Mouse (Mus musculus) heart, embryonic 10.5 days (tissue): ENCODE results near the gene Cd200r4. TPM values are rescaled to one million over a fixed set of nuclear protein-coding genes. Genes with fewer than 3 reads are reported as not detected.

ENCODE experiments used
- DNase-seq: peaks from one replicate; pipeline ENCODE4 v3.0.0-alpha.2; 2017; ENCODE audit warnings: low spot score
- H3K27ac ChIP-seq: fragments of 300-500 bp; sonication (generic); 2 replicates; pipeline ENCODE4 v1.5.1; 2016; ENCODE audit warnings: mild to moderate bottlenecking
- H3K27me3 ChIP-seq: fragments of 300-500 bp; sonication (generic); 2 replicates; pipeline ENCODE4 v1.6.1; 2016; ENCODE audit warnings: mild to moderate bottlenecking; ENCODE audit not compliant: poor library complexity, insufficient read depth, severe bottlenecking
- H3K36me3 ChIP-seq: fragments of 300-500 bp; sonication (generic); 2 replicates; pipeline ENCODE4 v1.6.1; 2016; ENCODE audit warnings: mild to moderate bottlenecking, moderate library complexity
- H3K4me1 ChIP-seq: fragments of 300-500 bp; sonication (generic); 2 replicates; pipeline ENCODE4 v1.6.1; 2016; ENCODE audit warnings: mild to moderate bottlenecking
- H3K4me3 ChIP-seq: fragments of 300-500 bp; sonication (generic); 2 replicates; pipeline ENCODE4 v1.5.1; 2016; ENCODE audit warnings: mild to moderate bottlenecking, moderate library complexity
- H3K9me3 ChIP-seq: fragments of 300-500 bp; sonication (generic); 2 replicates; pipeline ENCODE4 v1.6.1; 2016; ENCODE audit warnings: mild to moderate bottlenecking, moderate library complexity
- WGBS: fragments of 180-500 bp; shearing (Covaris S2); methylation state at CpG from one replicate; pipeline ENCODE4 v1.1.7; 2016; 5-methylcytosine and 5-hydroxymethylcytosine counted together
- polyA plus RNA-seq: library from polyadenylated mRNA; unstranded; fragments of >200 nt; fragmentation: Nextera tagmentation; extraction: Ambion mirVana; gene quantifications from 2 replicates; pipeline ENCODE4 v1.2.1, GENCODE M21; 2016

Gene Cd200r4
- 0.08 TPM in 1 of 2 replicates, not detected in the other for polyA plus RNA-seq

- no peaks in the 10 kb centered on the region for H3K9me3 ChIP-seq
- 0 out of 2 replicates have a peak, but pooled peaks cover 3% of the 10 kb centered on the region for H3K4me1 ChIP-seq
- DNase-seq: no peak
- H3K27me3 ChIP-seq: no peaks in the 10 kb centered on the region
- no peak within 1 kb of the TSS for H3K27ac ChIP-seq
- no peaks in the 10 kb centered on the region for H3K36me3 ChIP-seq
- WGBS: 85% methylated on average over 3 of the region's 3 CpGs
- no peak within 1 kb of the TSS for H3K4me3 ChIP-seq
These were observed at the start of gene Cd200r4 for GRCm38 (mm10) chr16:44811544-44811943. Gene Cd200r4, plus strand, starts transcription at chr16:44811733.

- Histone ChIP-seq H3K9me3 (no peaks in the 10 kb centered on the region), H3K27ac (no peak overlapping the region), H3K27me3 (no peaks in the 10 kb centered on the region), H3K36me3 (no peaks in the 10 kb centered on the region), H3K4me3 (no peak overlapping the region), H3K4me1 (no peaks in the 10 kb centered on the region)
- DNase-seq: no peak
- 60% methylated on average over 1 of the region's 1 CpGs for WGBS
These were observed 49.7 kb upstream of the Cd200r4 start for GRCm38 (mm10) chr16:44761811-44762210.

- H3K27ac ChIP-seq: no peak within 1 kb of the TSS
- H3K9me3 ChIP-seq: no peaks in the 10 kb centered on the region
- no peak for DNase-seq
- no peak within 1 kb of the TSS; the same call in 1 of the 2 replicates for H3K4me3 ChIP-seq
- no peaks in the 10 kb centered on the region for H3K4me1 ChIP-seq
- no peaks in the 10 kb centered on the region for H3K27me3 ChIP-seq
- 68% methylated on average over 22 of the region's 22 CpGs for WGBS
- no peaks in the 10 kb centered on the region for H3K36me3 ChIP-seq
These were observed 45.8 kb upstream of the Cd200r4 start, which contains the start of gene Cd200r1 for GRCm38 (mm10) chr16:44765555-44766319. Gene Cd200r1, plus strand, starts transcription at chr16:44765736.

GRCm38 (mm10) chr16:44766320-44766892, 45.1 kb upstream of the Cd200r4 start:
- DNase-seq: no peak
- Histone ChIP-seq H3K27ac (no peak overlapping the region), H3K9me3 (no peaks in the 10 kb centered on the region), H3K27me3 (no peaks in the 10 kb centered on the region), H3K4me3 (no peak overlapping the region), H3K36me3 (no peaks in the 10 kb centered on the region), H3K4me1 (no peaks in the 10 kb centered on the region)
- WGBS: 79% methylated on average over 9 of the region's 9 CpGs

- no peaks in the 10 kb centered on the region for H3K9me3 ChIP-seq
- no peaks in the 10 kb centered on the region for H3K4me1 ChIP-seq
- H3K36me3 ChIP-seq: no peaks in the 10 kb centered on the region
- H3K4me3 ChIP-seq: no peak overlapping the region
- WGBS: 88% methylated on average over 7 of the region's 7 CpGs
- no peak overlapping the region for H3K27ac ChIP-seq
- H3K27me3 ChIP-seq: no peaks in the 10 kb centered on the region
- no peak for DNase-seq
These were observed 44.0 kb upstream of the Cd200r4 start for GRCm38 (mm10) chr16:44767506-44767905.

- H3K36me3 ChIP-seq: no peaks in the 10 kb centered on the region
- DNase-seq: no peak
- no peaks in the 10 kb centered on the region for H3K4me1 ChIP-seq
- H3K27ac ChIP-seq: no peak overlapping the region
- H3K9me3 ChIP-seq: no peaks in the 10 kb centered on the region
- H3K4me3 ChIP-seq: no peak overlapping the region
- WGBS: 52% methylated on average over 2 of the region's 2 CpGs
- H3K27me3 ChIP-seq: no peaks in the 10 kb centered on the region
These were observed 43.6 kb upstream of the Cd200r4 start for GRCm38 (mm10) chr16:44767967-44768366.

GRCm38 (mm10) chr16:44772577-44772976, 39.0 kb upstream of the Cd200r4 start:
- no peaks in the 10 kb centered on the region for H3K36me3 ChIP-seq
- H3K4me1 ChIP-seq: no peaks in the 10 kb centered on the region
- H3K9me3 ChIP-seq: no peaks in the 10 kb centered on the region
- H3K27me3 ChIP-seq: no peaks in the 10 kb centered on the region
- H3K27ac ChIP-seq: no peak overlapping the region
- no peak for DNase-seq
- no peak overlapping the region for H3K4me3 ChIP-seq
- 73% methylated on average over 6 of the region's 6 CpGs for WGBS

- no peak for DNase-seq
- no peaks in the 10 kb centered on the region for H3K27me3 ChIP-seq
- WGBS: 72% methylated on average over 3 of the region's 3 CpGs
- H3K4me3 ChIP-seq: no peak overlapping the region
- no peaks in the 10 kb centered on the region for H3K36me3 ChIP-seq
- H3K9me3 ChIP-seq: no peaks in the 10 kb centered on the region
- no peaks in the 10 kb centered on the region for H3K4me1 ChIP-seq
- no peak overlapping the region for H3K27ac ChIP-seq
These were observed 37.9 kb upstream of the Cd200r4 start for GRCm38 (mm10) chr16:44773673-44774072.

- DNase-seq: no peak
- Histone ChIP-seq H3K27me3 (no peaks in the 10 kb centered on the region), H3K9me3 (no peaks in the 10 kb centered on the region), H3K36me3 (no peaks in the 10 kb centered on the region), H3K4me3 (no peak overlapping the region), H3K4me1 (no peaks in the 10 kb centered on the region), H3K27ac (no peak overlapping the region)
- 83% methylated on average over 6 of the region's 6 CpGs for WGBS
These were observed 37.3 kb upstream of the Cd200r4 start for GRCm38 (mm10) chr16:44774201-44774600.

- H3K9me3 ChIP-seq: no peaks in the 10 kb centered on the region
- no peaks in the 10 kb centered on the region for H3K27me3 ChIP-seq
- no peak for DNase-seq
- WGBS: 74% methylated on average over 17 of the region's 17 CpGs
- H3K4me3 ChIP-seq: no peak overlapping the region
- no peaks in the 10 kb centered on the region for H3K4me1 ChIP-seq
- no peak overlapping the region for H3K27ac ChIP-seq
- H3K36me3 ChIP-seq: no peaks in the 10 kb centered on the region
These were observed 32.9 kb upstream of the Cd200r4 start for GRCm38 (mm10) chr16:44778538-44779147.

- Histone ChIP-seq H3K27me3 (no peaks in the 10 kb centered on the region), H3K4me3 (no peak overlapping the region), H3K4me1 (no peaks in the 10 kb centered on the region), H3K36me3 (no peaks in the 10 kb centered on the region), H3K9me3 (no peaks in the 10 kb centered on the region), H3K27ac (no peak overlapping the region)
- no peak for DNase-seq
- 85% methylated on average over 5 of the region's 5 CpGs for WGBS
These were observed 32.0 kb upstream of the Cd200r4 start for GRCm38 (mm10) chr16:44779494-44779893.

- no peaks in the 10 kb centered on the region for H3K4me1 ChIP-seq
- H3K27ac ChIP-seq: no peak overlapping the region
- no peaks in the 10 kb centered on the region for H3K36me3 ChIP-seq
- WGBS: 66% methylated on average over 4 of the region's 4 CpGs
- H3K9me3 ChIP-seq: no peaks in the 10 kb centered on the region
- H3K4me3 ChIP-seq: no peak overlapping the region
- H3K27me3 ChIP-seq: no peaks in the 10 kb centered on the region
- no peak for DNase-seq
These were observed 30.8 kb upstream of the Cd200r4 start for GRCm38 (mm10) chr16:44780751-44781150.

- 94% methylated on average over 1 of the region's 1 CpGs for WGBS
These were observed 24.6 kb upstream of the Cd200r4 start for GRCm38 (mm10) chr16:44786934-44787333.

More at GRCm38 (mm10) chr16:44786934-44787333, 24.6 kb upstream of the Cd200r4 start:
- Histone ChIP-seq H3K27me3 (no peaks in the 10 kb centered on the region), H3K4me1 (no peaks in the 10 kb centered on the region), H3K4me3 (no peak overlapping the region), H3K9me3 (no peaks in the 10 kb centered on the region), H3K27ac (no peak overlapping the region), H3K36me3 (no peaks in the 10 kb centered on the region)
- DNase-seq: no peak
